Mouse (Mus musculus): ENCODE results near the gene Ctnnb1. TPM values are rescaled to one million over a fixed set of nuclear protein-coding genes. Genes with fewer than 3 reads are reported as not detected.

The Ctnnb1 gene
- polyA plus RNA-seq, 1 experiment, result 115 TPM

DNA sequence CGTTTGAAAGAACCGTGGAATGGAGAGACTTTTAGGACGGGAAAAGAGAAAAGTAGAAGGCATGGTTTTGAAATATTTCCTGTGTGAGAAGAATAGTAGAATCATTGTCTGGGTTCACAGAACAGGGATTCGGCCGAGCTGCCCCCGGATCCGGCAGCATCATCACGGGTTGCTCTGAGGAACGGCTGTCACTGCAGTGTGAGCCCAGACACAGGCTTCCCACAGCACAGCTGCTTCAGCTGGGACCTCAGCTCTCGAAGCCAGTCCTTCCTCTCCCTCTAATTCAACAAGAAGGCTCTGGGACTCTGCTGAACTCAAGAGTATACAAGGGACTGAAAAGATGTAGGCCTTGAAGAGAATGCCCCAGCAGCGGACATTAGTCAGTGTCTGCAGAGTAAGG is 69.7 kb downstream of the Ctnnb1 start:
- H3K4me3 ChIP-seq (ENCODE audit: control insufficient read depth, insufficient read depth, low read length), result no peak overlapping the region
- no peaks in the 10 kb centered on the region for H3K36me3 ChIP-seq (ENCODE audit: control insufficient read depth, insufficient read depth, low read length)
- no peak overlapping the region for H3K27ac ChIP-seq (ENCODE audit: control insufficient read depth, insufficient read depth, low read length)
- H3K4me1 ChIP-seq (replicated peaks; ENCODE audit: control insufficient read depth, insufficient read depth, low read length), result no peaks in the 10 kb centered on the region
- DNase-seq, result no peak
- TF ChIP-seq POLR2A (IDR thresholded peaks at IDR 0.05; ENCODE audit: control insufficient read depth, extremely low read depth, insufficient read depth, low read length, poor library complexity), result no peak
- no peak for TF ChIP-seq CTCF (IDR thresholded peaks at IDR 0.05; ENCODE audit: borderline replicate concordance, control insufficient read depth, extremely low read depth, insufficient read depth, low read length, poor library complexity)
- no peaks in the 10 kb centered on the region for H3K27me3 ChIP-seq (ENCODE audit: control insufficient read depth, insufficient read depth, low read length)
- 90% methylated on average over 11 of the region's 11 CpGs for WGBS

DNA sequence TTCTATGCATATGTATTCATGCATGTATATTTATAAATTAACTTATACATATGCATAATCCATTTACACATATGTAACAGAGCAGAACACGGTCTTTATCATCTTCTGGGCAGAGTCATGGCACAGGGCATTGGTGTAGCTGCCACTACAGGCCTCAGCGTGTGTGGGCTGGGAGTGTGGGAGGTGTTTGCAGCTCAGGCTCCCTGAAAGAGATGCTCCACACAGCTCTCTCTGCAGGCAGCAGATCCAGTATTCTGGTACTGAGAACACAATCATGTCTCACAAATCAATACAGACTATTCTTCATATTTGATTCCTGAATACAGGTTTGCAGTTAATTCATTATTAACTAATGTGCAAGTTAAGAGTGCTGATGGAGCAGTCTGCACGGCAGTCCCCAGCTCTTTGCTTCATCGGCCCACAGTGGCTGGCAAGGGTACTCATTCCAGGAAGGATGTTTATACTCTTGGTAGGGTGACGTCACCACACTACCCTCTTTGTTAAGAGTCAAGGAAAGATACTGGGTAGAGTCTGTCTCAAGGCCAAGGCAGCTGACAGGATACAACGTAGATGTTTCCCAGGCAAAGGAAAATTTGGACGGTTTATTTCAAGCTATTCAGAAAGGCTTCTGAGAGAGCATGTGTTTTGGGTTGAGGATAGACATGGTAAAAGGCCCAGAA is 71.8 kb downstream of the Ctnnb1 start:
- no peak for DNase-seq
- H3K4me3 ChIP-seq (ENCODE audit: control insufficient read depth, insufficient read depth, low read length), result no peak overlapping the region
- no peaks in the 10 kb centered on the region; the same call in 1 of the 2 replicates for H3K4me1 ChIP-seq (replicated peaks; ENCODE audit: control insufficient read depth, insufficient read depth, low read length)
- 89% methylated on average over 7 of the region's 7 CpGs for WGBS
- no peaks in the 10 kb centered on the region for H3K27me3 ChIP-seq (ENCODE audit: control insufficient read depth, insufficient read depth, low read length)
- no peaks in the 10 kb centered on the region for H3K36me3 ChIP-seq (ENCODE audit: control insufficient read depth, insufficient read depth, low read length)
- no peak overlapping the region for H3K27ac ChIP-seq (ENCODE audit: control insufficient read depth, insufficient read depth, low read length)
- no peak for TF ChIP-seq POLR2A (IDR thresholded peaks at IDR 0.05; ENCODE audit: control insufficient read depth, extremely low read depth, insufficient read depth, low read length, poor library complexity)
- no peak for TF ChIP-seq CTCF (IDR thresholded peaks at IDR 0.05; ENCODE audit: borderline replicate concordance, control insufficient read depth, extremely low read depth, insufficient read depth, low read length, poor library complexity)

DNA sequence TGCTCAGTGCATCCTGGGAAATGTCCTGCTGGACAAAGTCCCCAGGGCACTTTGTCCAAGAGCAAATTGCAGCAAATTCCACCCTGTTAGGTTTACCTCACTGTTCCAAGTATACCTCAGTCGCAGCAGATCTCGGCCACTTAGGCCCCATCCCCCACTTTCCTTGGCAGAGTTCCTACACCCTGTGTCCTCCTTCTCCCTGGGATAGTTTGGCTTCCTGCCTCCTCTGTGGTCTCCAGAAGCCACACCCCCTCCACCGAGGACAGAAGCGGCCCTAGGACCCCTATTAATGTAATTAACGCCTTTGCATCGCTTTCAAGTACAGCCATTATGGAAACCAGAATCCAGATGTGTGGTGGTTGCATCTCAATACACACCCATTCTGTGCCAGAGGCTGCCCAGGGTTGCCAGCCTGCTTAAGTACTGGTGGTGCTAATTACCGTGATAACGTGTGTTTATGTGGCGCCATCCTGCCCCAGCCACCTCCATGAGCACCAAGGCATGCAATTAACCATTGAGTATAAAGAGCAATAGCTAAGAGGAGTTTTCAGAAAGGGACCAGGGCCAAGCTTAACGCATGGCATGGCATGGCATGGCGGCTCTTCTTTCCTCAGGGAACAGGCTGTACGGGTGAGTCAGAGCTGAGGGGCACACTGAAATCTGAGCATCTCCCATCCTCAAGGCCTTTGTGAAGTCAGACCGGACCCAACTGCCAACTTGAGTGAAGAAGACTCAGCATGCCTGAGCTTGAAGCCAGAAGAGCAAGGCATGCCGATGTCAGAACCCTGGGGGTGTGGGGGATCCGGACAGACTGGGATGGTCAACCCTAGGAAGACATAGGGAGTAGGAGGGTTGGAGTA is 72.9 kb downstream of the Ctnnb1 start:
- Histone ChIP-seq H3K4me1 (replicated peaks; ENCODE audit: control insufficient read depth, insufficient read depth, low read length) (no peaks in the 10 kb centered on the region; the same call in 1 of the 2 replicates), H3K27ac (ENCODE audit: control insufficient read depth, insufficient read depth, low read length) (no peak overlapping the region), H3K36me3 (ENCODE audit: control insufficient read depth, insufficient read depth, low read length) (no peaks in the 10 kb centered on the region), H3K4me3 (ENCODE audit: control insufficient read depth, insufficient read depth, low read length) (no peak overlapping the region), H3K27me3 (ENCODE audit: control insufficient read depth, insufficient read depth, low read length) (no peaks in the 10 kb centered on the region)
- no peak for TF ChIP-seq POLR2A (IDR thresholded peaks at IDR 0.05; ENCODE audit: control insufficient read depth, extremely low read depth, insufficient read depth, low read length, poor library complexity)
- no peak for TF ChIP-seq CTCF (IDR thresholded peaks at IDR 0.05; ENCODE audit: borderline replicate concordance, control insufficient read depth, extremely low read depth, insufficient read depth, low read length, poor library complexity)
- 88% methylated on average over 15 of the region's 15 CpGs for WGBS
- no peak for DNase-seq

DNA sequence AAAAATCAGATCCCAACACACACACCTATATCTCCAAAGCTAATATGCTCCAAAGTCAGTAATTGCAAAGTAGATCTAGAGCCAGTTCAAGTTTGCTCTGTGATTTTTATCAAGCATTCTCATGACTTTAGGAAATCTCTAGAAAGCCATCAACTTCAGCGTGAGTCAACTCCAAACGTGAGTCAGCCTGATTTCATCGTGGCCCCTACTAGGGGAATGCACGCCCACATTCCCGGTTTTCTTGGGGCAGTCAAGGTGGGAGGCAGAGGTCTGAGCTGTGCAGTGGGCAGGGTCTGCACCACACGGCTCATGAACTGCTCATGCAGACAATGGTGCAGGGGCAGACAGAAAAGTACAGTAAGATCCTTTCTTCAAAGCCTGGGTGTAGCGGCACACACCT is 76.9 kb downstream of the Ctnnb1 start:
- 91% methylated on average over 7 of the region's 7 CpGs for WGBS
- H3K27ac ChIP-seq (ENCODE audit: control insufficient read depth, insufficient read depth, low read length), result no peak overlapping the region
- no peak overlapping the region for H3K4me3 ChIP-seq (ENCODE audit: control insufficient read depth, insufficient read depth, low read length)
- no peaks in the 10 kb centered on the region for H3K36me3 ChIP-seq (ENCODE audit: control insufficient read depth, insufficient read depth, low read length)
- peaks cover 20% of the 10 kb centered on the region for H3K4me1 ChIP-seq (replicated peaks; ENCODE audit: control insufficient read depth, insufficient read depth, low read length)
- H3K27me3 ChIP-seq (ENCODE audit: control insufficient read depth, insufficient read depth, low read length), result no peaks in the 10 kb centered on the region
- TF ChIP-seq CTCF (IDR thresholded peaks at IDR 0.05; ENCODE audit: borderline replicate concordance, control insufficient read depth, extremely low read depth, insufficient read depth, low read length, poor library complexity), result no peak
- TF ChIP-seq POLR2A (IDR thresholded peaks at IDR 0.05; ENCODE audit: control insufficient read depth, extremely low read depth, insufficient read depth, low read length, poor library complexity), result no peak
- no peak for DNase-seq

Measured in thymus, adult 2 months (tissue).